Mouse (Mus musculus) hindbrain, embryonic 16.5 days (tissue): ENCODE measurements around the gene 1700025G04Rik. TPM values are rescaled to one million over a fixed set of nuclear protein-coding genes. Genes with fewer than 3 reads are reported as not detected.

Experiments
- ATAC-seq: fragments of 200-750 bp; cut with Nextera tagmentation; 2 replicates; pipeline ENCODE4 v1.8.0; 2017; ENCODE audit warnings: moderate TSS enrichment, moderate library complexity
- H3K27ac ChIP-seq: fragments of 300-500 bp; sonication (generic); 2 replicates; pipeline ENCODE4 v1.5.1; 2014; ENCODE audit warnings: low read depth, mild to moderate bottlenecking, control low read depth, low read length, moderate library complexity
- H3K27me3 ChIP-seq: fragments of 300-500 bp; sonication (generic); replicated peaks from 2 replicates; pipeline ENCODE4 v1.6.1; 2014; ENCODE audit warnings: low read length; ENCODE audit not compliant: control insufficient read depth, insufficient read depth
- H3K36me3 ChIP-seq: fragments of 300-500 bp; sonication (generic); 2 replicates; pipeline ENCODE4 v1.6.1; 2014; ENCODE audit warnings: mild to moderate bottlenecking, low read length, moderate library complexity, mixed read lengths; ENCODE audit not compliant: control insufficient read depth, insufficient read depth
- H3K4me1 ChIP-seq: fragments of 300-500 bp; sonication (generic); 2 replicates; pipeline ENCODE4 v1.6.1; 2014; ENCODE audit warnings: low read depth, low read length; ENCODE audit not compliant: control insufficient read depth, insufficient read depth
- H3K4me2 ChIP-seq: fragments of 300-500 bp; sonication (generic); 2 replicates; pipeline ENCODE4 v1.6.1; 2014; ENCODE audit warnings: mild to moderate bottlenecking, low read length, control low read depth, moderate library complexity
- H3K4me3 ChIP-seq: fragments of 300-500 bp; sonication (generic); 2 replicates; pipeline ENCODE4 v1.5.1; 2014; ENCODE audit warnings: mild to moderate bottlenecking, low read length, control low read depth, moderate library complexity
- H3K9ac ChIP-seq: fragments of 300-500 bp; sonication (generic); 2 replicates; pipeline ENCODE4 v1.6.1; 2014; ENCODE audit warnings: low read depth, mild to moderate bottlenecking, control low read depth, low read length, moderate library complexity
- H3K9me3 ChIP-seq: fragments of 300-500 bp; sonication (generic); 2 replicates; pipeline ENCODE4 v1.6.1; 2014; ENCODE audit warnings: mild to moderate bottlenecking, low read length, moderate library complexity; ENCODE audit not compliant: control insufficient read depth
- WGBS: fragments of 180-500 bp; shearing (Covaris S2); extraction: QIAGEN DNeasy Blood & Tissue Kit; methylation state at CpG from one replicate; pipeline ENCODE4 v1.1.7; 2014; 5-methylcytosine and 5-hydroxymethylcytosine counted together
- polyA plus RNA-seq: library from polyadenylated mRNA; unstranded; fragments of >200 nt; fragmentation: Nextera tagmentation; extraction: Ambion mirVana; gene quantifications from 2 replicates; pipeline ENCODE4 v1.2.1, GENCODE M21; 2015

1700025G04Rik gene
- polyA plus RNA-seq, 1 experiment from 2014 or later, result 24.9 TPM

DNA sequence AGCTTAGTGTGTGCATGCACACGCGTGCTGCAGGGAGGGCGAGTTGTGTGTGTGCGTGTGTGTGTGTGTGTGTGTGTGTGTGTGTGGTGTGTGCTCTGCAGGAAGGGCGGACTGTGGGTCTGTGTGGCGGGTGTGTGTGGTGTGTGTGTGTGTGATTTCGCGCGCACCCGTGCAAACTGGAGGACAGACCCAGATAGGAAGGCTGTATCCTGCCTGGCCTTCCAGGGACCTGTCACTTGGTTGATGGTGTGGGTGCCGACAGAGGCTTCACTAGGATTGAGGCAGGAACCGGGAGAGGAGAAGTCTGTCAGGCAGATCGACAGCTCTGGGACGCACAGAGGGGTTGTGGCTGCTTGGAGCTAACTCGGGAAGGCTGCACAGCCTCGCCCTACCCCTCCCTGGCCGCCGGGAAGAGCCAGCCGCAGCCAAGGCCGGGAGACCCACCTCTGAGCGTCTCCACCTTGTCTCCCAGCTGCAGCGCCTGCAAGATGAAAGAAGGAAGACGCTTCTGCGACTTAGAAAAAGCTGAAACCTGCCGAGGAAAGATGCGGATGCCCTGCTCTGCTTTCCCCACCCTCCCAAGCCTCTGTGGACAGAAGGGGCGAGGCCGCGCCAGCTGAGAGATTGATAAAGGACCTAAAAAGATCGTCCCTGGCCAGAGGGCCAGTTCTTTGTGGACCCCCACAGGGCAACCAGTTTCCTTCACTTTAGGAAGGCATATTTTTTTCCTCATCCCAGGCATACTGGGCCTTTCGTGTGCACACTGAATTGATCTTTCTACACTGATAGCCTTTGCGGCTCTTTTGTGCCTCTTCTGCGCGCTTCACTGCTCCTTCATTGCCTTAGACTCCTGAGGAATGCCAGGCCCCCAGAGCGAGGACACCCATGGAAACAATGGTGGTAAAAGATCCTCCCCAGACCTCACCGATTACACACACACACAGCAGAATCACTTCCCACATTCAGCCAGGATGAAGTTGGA lies 930 bp upstream of the 1700025G04Rik start:
- ATAC-seq, result peak; percentile 83
- under 1% methylated on average over 35 of the region's 36 CpGs for WGBS

DNA sequence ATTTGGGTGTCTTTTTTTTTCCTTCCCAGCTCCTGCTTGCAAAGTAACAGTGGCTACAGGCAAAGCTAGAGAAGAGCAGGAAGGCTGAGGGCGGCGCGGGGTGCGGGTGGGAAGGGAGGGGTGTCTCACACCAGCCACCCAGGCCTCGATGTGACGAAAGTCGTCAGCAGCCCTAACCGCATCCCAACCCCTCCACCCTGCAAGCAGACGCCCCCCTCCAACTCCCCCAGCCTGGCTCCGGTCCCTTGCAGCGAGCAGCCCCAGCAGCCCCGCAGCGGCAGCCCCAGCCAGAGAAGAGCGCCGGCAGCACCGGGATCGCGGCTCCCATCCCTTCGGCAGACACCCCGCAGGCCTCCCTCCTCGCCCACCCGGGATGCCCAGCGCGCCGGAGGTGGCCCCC lies 399 bp downstream of the 1700025G04Rik start:
- Histone ChIP-seq H3K9ac (peak overlapping the region; percentile 95), H3K27me3 (no peaks in the 10 kb centered on the region), H3K4me3 (peak overlapping the region; percentile 87), H3K36me3 (no peaks in the 10 kb centered on the region), H3K9me3 (no peaks in the 10 kb centered on the region), H3K4me1 (peaks cover 45% of the 10 kb centered on the region), H3K27ac (peak overlapping the region; percentile 96), H3K4me2 (peak overlapping the region; percentile 70)
- 0% methylated on average over 11 of the region's 25 CpGs for WGBS
- ATAC-seq, result peak; percentile 46

More for the DNA sequence above, 930 bp upstream of the 1700025G04Rik start:
- Histone ChIP-seq H3K27me3 (no peaks in the 10 kb centered on the region), H3K4me2 (peak overlapping the region; percentile 70), H3K27ac (peak overlapping the region; percentile 96), H3K9ac (peak overlapping the region; percentile 95), H3K9me3 (no peaks in the 10 kb centered on the region), H3K36me3 (no peaks in the 10 kb centered on the region), H3K4me1 (peaks cover 32% of the 10 kb centered on the region), H3K4me3 (peak overlapping the region; percentile 87)

DNA sequence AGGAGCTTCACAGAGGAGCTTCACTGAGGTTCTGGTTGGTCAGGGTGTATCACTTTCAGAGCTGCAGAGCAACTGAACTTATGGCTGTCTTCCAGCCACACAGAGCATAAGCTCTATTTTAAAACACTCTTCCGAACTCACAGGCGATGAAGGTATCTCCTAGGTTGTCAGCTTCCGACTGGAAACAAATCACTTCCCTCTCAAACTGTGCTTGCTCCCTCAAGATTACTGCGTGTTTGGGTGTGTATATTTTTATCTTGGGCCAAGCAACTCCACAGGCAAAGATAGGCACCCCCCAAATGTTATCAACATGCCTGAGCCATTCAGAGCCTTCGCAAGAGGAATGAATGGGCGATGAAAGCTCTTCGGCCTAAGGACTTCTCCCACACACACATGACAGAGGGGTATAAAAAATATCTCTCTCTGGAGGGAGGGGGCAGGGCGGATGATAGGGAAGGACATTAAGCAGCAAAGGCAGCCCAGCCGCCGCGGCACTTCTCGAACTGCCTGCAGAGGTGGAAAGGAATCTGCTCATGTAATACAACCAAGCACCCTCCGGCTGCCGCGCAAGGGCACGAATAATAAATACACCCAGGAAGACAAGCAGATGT lies 1.0 kb downstream of the 1700025G04Rik start:
- Histone ChIP-seq H3K36me3 (no peaks in the 10 kb centered on the region), H3K4me3 (peak overlapping the region; percentile 87), H3K4me2 (peak overlapping the region; percentile 70), H3K4me1 (peaks cover 47% of the 10 kb centered on the region), H3K9me3 (no peaks in the 10 kb centered on the region), H3K27me3 (no peaks in the 10 kb centered on the region), H3K27ac (peak overlapping the region; percentile 96), H3K9ac (peak overlapping the region; percentile 95)
- under 1% methylated on average over 16 of the region's 16 CpGs for WGBS
- ATAC-seq, result no peak

DNA sequence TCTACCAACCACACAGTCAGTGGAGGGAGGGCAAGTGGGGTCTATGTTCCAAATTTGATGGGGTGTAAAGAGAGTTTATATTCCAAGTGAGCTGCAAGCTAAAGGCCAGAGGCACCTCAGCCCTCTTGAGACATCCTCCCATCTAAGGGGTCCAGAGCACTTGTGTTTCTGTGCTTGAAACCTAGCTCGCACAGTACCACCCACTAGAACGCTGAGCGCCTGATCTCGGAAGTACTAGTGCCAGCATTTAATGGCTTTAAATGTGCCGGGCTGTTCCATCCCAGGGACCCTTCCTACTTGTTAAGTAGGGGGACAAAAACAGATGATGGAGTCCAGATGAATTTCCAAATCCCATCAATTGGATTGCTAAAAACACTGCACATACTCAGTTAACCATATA lies 1.9 kb downstream of the 1700025G04Rik start:
- peak overlapping the region; percentile 87 for H3K4me3 ChIP-seq
- peak overlapping the region; percentile 95; the same call in 1 of the 2 replicates for H3K9ac ChIP-seq
- no peaks in the 10 kb centered on the region for H3K36me3 ChIP-seq
- H3K9me3 ChIP-seq, result no peaks in the 10 kb centered on the region
- no peak for ATAC-seq
- peak overlapping the region; percentile 70 for H3K4me2 ChIP-seq
- peaks cover 47% of the 10 kb centered on the region for H3K4me1 ChIP-seq
- no peaks in the 10 kb centered on the region for H3K27me3 ChIP-seq
- no peak overlapping the region for H3K27ac ChIP-seq
- 31% methylated on average over 5 of the region's 5 CpGs for WGBS

DNA sequence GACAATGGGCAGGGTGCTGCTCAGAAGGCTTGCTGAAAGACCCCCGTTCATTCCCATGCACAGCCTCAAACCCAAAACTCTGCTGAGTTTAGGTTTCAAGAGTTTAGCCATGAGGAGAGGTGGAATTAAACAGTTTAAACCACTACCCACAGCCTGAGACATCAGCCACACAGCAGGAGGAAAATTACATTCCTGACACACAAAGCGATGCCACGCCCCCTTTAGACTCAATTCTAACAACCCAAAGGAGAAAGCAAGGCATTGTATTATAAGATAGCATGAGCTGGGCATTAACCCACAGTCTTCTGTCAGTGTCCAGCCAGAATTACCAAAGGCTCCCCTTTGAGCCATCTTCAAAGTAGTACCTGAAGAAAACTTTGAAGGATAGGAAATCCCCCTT lies 3.0 kb downstream of the 1700025G04Rik start:
- ATAC-seq, result no peak
- 18% methylated on average over 3 of the region's 3 CpGs for WGBS
- Histone ChIP-seq H3K27ac (no peak overlapping the region), H3K9me3 (no peaks in the 10 kb centered on the region), H3K9ac (no peak overlapping the region), H3K4me3 (no peak overlapping the region), H3K36me3 (no peaks in the 10 kb centered on the region), H3K4me1 (peaks cover 45% of the 10 kb centered on the region), H3K27me3 (no peaks in the 10 kb centered on the region), H3K4me2 (peak overlapping the region; percentile 70)

DNA sequence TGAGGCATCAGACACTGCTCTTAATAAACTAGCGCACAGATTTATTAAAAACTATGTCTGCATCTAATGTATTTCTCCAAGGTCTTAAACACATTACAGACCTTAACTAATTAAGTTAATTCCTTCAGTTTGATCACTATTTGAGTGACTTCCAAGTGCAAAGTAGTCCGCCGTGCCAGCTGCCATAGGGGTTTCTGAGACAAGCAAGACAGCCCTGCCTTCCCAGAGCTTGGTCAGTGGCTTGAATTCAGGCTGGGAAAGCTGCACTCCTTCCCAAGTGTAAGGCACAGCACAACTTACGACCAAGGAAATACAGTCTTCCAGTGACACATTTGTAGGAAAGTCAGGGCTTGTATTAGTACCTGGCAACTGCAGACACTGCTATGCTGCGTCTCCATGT lies 4.4 kb downstream of the 1700025G04Rik start:
- Histone ChIP-seq H3K9ac (no peak overlapping the region), H3K27ac (no peak overlapping the region), H3K4me3 (no peak overlapping the region), H3K27me3 (no peaks in the 10 kb centered on the region), H3K9me3 (no peaks in the 10 kb centered on the region), H3K4me2 (0 out of 2 replicates have a peak overlapping the region, but pooled peaks have one; percentile 22), H3K4me1 (peaks cover 42% of the 10 kb centered on the region), H3K36me3 (no peaks in the 10 kb centered on the region)
- ATAC-seq, result no peak
- 56% methylated on average over 5 of the region's 5 CpGs for WGBS

DNA sequence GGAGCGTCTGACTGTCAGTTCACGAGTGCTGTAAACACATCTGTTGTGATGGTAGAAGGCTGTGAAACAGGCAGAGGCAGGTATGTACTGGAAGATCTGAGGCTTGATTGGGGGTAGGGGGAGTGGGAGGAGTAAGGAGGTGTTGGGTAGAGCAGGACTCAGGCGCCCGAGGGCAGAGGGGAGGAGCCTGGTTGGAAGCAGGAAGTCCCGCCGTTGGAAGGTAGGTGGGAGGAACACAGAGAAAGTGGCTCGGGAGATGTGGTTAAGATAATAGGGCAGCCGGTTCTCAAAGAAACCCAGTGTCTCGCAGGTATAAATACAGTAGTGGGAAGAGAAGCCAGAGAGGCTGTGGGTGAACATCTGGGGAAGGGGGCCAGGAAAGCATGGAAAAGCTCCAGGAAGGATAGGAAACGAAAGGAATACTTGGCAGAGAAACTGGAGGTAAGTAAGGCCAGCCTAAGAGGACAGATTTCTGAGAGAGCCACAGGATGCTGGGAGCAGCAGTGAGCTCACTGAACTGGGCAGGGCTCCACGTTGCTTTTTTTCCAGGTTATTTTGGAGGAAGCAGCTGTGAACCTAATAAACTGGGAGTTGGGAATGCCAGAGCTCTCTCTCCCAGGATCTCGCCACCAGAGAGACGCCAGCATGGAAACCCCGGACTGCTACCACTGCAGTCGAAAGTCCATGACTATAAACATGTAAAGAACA lies 5.1 kb downstream of the 1700025G04Rik start:
- H3K36me3 ChIP-seq, result no peaks in the 10 kb centered on the region
- no peak overlapping the region for H3K27ac ChIP-seq
- WGBS, result 26% methylated on average over 15 of the region's 15 CpGs
- no peaks in the 10 kb centered on the region for H3K27me3 ChIP-seq
- no peaks in the 10 kb centered on the region for H3K9me3 ChIP-seq
- peak overlapping the region; percentile 3; the same call in 1 of the 2 replicates for H3K4me3 ChIP-seq
- H3K4me1 ChIP-seq, result peaks cover 42% of the 10 kb centered on the region
- H3K4me2 ChIP-seq, result peak overlapping the region; percentile 35
- H3K9ac ChIP-seq, result no peak overlapping the region
- no peak for ATAC-seq

DNA sequence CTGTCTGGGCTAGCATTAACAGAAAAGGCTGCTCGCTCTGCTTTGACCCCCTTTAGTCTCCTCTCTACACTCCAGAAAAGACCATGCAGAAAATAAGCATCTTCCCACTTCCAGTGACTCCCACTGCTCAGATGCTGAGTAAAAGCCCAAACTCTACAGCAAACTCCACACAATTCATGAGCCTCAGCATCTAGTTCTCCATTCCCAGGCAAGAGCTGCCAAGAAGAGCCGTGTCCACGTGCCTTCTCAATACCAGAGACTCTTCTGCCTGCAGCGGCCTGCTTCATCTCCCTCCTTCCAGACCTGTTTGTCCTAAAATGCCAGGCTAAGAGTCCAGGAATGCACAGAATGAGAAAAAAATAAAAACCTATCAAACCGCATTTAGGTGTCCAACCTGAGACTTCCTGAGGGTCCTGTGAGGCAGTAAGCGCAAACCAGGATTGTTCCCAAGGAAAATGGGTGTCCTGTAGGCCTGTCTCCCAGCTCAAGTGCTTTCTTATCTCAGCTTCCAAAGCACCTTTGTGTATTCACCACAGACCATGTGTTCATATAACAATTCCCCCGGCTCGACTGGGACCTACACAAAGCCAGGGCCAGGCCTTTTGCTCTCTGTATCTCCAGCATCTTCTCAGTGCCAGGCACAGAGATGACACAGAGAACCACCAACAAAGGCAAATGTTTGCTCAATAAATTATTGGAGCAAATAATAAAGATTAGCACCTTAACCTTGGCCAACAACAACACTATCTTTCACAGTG lies 7.8 kb downstream of the 1700025G04Rik start:
- WGBS, result 71% methylated on average over 8 of the region's 8 CpGs
- Histone ChIP-seq H3K9me3 (no peaks in the 10 kb centered on the region), H3K36me3 (no peaks in the 10 kb centered on the region), H3K4me1 (peaks cover 27% of the 10 kb centered on the region), H3K4me3 (no peak overlapping the region), H3K27ac (no peak overlapping the region), H3K9ac (no peak overlapping the region), H3K4me2 (no peak overlapping the region), H3K27me3 (no peaks in the 10 kb centered on the region)
- ATAC-seq, result no peak
